Mouse (Mus musculus) c-Kit-positive CD71-negative TER-119-negative erythroid progenitor cells, embryonic 14.5 days (primary cell): ENCODE measurements around the gene Gm28102.
"Not testable (repeated sequence)": the region's sequence is repeated elsewhere in the genome, so short reads cannot be mapped to it uniquely, and the experiment has no call there.

ENCODE experiments used
- DNase-seq: peaks from one replicate; pipeline ENCODE4 v3.0.0-alpha.2; 2013; ENCODE audit warnings: low read depth

Gene Gm28102

DNA sequence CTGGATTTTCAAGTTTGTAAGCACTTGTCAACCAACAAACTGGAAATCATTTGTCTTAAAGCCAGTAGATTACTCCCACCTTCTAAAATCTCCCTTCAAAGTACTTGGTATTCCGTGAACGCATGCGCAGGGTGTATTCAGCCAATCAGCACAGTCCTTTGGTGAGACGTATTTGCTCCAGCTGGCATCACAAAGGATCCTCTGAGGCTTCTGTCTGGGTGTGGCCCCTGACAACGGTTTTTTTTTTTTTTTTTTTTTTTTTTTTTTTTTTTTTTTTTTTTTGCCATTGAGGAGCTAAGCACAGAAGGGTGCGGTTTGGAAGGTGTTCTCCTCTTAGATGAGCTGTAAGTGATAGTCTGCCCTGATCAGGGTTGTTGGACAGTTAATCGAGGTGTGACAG lies at the start of gene Gm28102:
TSS of gene Gm28102 (plus strand) at position 301 of the 400 bp plus-strand sequence.
- not testable (repeated sequence) for DNase-seq
